Mouse (Mus musculus) cortical plate, adult 2 months (tissue): ENCODE results near the gene Tmem50a. TPM values are rescaled to one million over a fixed set of nuclear protein-coding genes. Genes with fewer than 3 reads are reported as not detected.
"Not testable (repeated sequence)": the region's sequence is repeated elsewhere in the genome, so short reads cannot be mapped to it uniquely, and the experiment has no call there.

Source experiments
- H3K27ac ChIP-seq: fragments of 200-500 bp; 2 replicates; pipeline ENCODE4 v1.5.1; 2012; ENCODE audit warnings: low read length, control low read depth, inconsistent platforms; ENCODE audit not compliant: insufficient read depth
- H3K4me1 ChIP-seq: fragments of 200-500 bp; 2 replicates; pipeline ENCODE4 v1.6.1; 2011; ENCODE audit warnings: low read length; ENCODE audit not compliant: control insufficient read depth, insufficient read depth
- H3K4me3 ChIP-seq: fragments of 200-500 bp; 2 replicates; pipeline ENCODE4 v1.5.1; 2011; ENCODE audit warnings: mild to moderate bottlenecking, low read length, control low read depth; ENCODE audit not compliant: insufficient read depth
- CTCF ChIP-seq: fragments of 200-500 bp; IDR thresholded peaks from 2 replicates; pipeline ENCODE4 v1.5.1; 2011; ENCODE audit warnings: mild to moderate bottlenecking, control low read depth, low read length; ENCODE audit not compliant: insufficient read depth; ENCODE audit errors: extremely low read depth
- POLR2A ChIP-seq: fragments of 200-500 bp; IDR thresholded peaks from 2 replicates; pipeline ENCODE4 v1.6.1; 2011; ENCODE audit warnings: mild to moderate bottlenecking, low read length, control low read depth; ENCODE audit not compliant: insufficient read depth; ENCODE audit errors: extremely low read depth
- polyA plus RNA-seq: library from polyadenylated mRNA; depleted of rRNA; stranded (reverse); fragments of >200 nt; gene quantifications from 2 replicates; pipeline ENCODE4 v1.2.3, GENCODE M21; 2012

Tmem50a gene
- polyA plus RNA-seq, 1 experiment, result 171 TPM

DNA sequence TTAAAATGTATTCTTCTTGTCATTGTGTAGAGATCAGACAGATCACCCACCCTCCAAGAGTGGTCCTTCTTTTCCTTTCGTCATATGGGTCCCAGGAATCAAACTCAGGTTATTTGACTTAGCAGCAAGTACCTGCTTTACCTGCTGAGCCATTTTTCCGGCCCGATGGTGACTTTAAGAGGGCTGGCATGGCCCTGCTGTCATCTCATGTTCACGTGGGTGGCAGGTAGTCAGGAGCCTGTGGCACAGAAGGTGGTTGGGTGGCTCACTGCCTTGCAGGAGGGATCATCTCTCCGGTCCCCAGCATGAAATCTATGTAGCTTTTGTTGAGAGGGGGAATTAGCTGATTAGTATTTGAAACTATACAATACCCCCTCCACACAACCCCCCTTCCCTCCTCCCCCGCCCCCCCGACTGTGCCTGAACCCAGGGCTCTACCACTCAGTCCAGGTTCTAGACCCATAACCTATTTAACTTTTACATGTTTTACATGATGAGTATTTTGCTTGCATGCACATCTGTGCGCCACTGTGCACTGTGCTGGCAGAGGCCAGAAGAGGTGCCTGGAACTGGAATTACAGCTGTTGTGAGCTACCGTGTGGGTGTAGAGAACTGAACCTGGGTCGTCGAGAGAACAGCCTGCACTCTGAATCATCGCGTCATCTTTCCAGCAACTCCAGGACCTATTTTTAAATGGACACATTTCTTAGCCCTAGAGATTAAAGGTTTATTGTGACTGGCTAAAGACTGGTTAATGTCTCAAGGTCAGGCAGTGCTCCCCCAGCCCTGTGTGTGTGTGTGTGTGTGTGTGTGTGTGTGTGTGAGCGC is 613 bp upstream of the Tmem50a start:
- Histone ChIP-seq H3K4me1 (no peaks in the 10 kb centered on the region; the same call in 1 of the 2 replicates), H3K27ac (no peak overlapping the region), H3K4me3 (peak overlapping the region; percentile 49)
- TF ChIP-seq POLR2A (no peak), CTCF (no peak)

DNA sequence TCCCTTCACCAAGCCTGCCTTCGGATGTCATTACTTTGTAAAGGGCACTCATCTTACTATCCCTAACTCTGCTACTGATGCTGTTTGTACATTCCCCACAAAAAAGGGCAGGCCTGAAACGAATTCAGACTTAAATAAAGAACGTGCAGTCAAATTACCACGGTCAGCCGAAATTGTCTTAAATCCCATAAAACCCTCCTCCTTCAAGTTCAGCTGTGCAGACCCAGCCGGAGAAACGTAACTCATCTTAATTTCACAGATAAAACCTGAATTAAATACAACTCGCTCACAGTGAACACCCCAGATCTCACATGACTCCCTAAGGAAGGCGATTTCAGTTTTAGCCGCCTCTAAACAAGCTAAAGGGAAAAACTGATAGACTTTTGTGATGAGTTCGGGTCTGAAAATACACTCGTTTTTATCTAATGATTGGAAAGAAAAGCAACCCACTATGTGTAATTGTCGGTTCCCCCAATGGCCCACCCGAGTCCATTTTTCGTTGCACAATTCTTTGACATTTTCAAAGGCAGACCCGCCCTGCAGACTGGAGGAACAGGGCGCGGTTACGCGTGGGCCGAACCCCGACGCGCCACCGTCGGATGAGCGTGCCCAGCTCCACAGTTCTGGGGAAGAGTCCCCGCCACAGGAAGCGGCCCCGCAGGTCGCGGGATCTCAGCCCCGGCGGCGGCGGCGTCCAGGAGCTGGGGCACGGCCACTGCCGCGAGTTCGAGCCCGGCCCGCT is 531 bp downstream of the Tmem50a start:
- no peak for TF ChIP-seq CTCF
- no peak for TF ChIP-seq POLR2A
- no peaks in the 10 kb centered on the region; the same call in 1 of the 2 replicates for H3K4me1 ChIP-seq
- H3K27ac ChIP-seq, result peak overlapping the region; percentile 91
- peak overlapping the region; percentile 49 for H3K4me3 ChIP-seq

DNA sequence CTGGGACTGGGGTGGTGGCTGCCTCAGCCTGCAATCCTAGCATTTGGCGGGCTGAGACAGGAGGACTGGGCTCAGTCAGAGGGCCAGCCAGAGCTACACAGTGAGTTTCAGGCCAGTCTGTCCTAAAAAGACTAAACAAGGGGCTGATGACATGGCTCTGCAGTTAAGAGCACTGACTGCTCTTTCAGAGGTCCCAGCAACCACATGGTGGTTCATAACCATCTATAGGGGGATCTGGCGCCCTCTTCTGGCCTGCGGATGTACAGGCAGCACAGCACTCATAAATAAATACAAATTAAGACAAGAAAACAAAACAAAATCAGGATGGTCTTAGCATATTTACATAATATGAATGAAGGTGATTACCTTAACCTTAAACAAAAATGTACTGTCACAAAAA is 1.4 kb downstream of the Tmem50a start:
- Histone ChIP-seq H3K4me1 (no peaks in the 10 kb centered on the region; the same call in 1 of the 2 replicates), H3K27ac (no peak overlapping the region), H3K4me3 (no peak overlapping the region; the same call in 1 of the 2 replicates)
- TF ChIP-seq CTCF (peak; percentile 61), POLR2A (no peak)

DNA sequence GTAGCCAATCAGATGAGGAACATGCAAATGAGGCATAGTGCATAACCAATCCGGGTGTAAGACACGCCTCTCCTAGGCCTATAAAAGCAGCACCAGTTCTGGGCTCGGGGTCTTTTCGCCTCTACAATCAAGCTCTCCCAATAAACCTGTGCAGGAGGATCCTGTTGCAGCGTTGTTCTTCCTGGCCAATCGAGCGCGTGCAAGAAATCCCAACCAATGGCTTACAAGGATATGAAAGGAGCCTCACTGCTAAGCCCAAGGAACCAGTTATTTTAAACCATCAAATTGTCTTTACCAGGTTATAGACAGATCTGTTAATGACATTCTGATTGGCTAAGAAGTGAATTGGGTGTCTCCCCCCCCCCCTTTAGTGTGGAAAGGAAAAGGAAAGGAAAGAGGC is 3.4 kb downstream of the Tmem50a start:
- not testable (repeated sequence) for H3K4me3 ChIP-seq, H3K27ac ChIP-seq, H3K4me1 ChIP-seq

DNA sequence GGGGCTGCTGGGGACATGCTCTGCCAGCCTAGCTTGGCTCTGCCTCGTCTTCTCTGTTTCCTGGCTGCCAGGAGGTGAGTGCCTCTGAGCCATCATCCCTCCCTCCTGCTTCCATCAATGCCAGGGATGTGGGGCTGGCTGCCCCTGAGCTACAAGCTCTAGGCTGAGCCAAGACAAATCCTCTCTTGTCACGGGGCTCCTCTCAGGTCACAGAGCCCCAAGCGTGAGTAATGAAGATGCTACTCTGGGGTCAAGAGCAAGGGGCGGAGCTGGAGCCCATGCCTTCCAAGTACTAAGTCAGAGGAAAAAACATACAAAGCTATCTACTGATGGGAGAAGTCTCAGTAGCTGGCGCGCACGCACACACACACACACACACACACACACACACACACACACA is 11.8 kb downstream of the Tmem50a start:
- H3K4me3 ChIP-seq, result no peak overlapping the region
- H3K4me1 ChIP-seq, result no peaks in the 10 kb centered on the region
- no peak for TF ChIP-seq POLR2A
- TF ChIP-seq CTCF, result no peak
- H3K27ac ChIP-seq, result no peak overlapping the region

DNA sequence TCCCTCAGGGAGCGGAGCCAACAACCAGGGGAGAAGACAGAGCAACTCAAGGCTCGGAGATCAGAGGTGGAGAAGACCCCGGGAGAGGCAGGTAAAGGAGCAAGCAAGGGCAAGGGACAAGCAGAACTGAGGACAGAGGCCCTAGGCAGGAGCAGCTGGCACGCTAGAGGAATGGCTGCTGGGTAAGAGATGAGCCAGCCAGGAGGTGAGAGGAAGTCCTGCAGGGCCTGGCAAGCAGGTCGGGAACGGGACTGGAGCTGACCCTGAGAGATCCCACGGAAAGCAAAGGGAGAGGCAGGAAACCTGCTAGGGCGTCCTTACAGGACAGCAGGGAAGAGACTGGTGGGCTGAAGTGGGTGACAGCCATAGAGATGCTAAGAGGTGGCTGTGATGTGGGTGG is 13.7 kb downstream of the Tmem50a start:
- no peak for TF ChIP-seq CTCF
- no peak for TF ChIP-seq POLR2A
- no peak overlapping the region for H3K27ac ChIP-seq
- H3K4me1 ChIP-seq, result no peaks in the 10 kb centered on the region
- H3K4me3 ChIP-seq, result no peak overlapping the region

DNA sequence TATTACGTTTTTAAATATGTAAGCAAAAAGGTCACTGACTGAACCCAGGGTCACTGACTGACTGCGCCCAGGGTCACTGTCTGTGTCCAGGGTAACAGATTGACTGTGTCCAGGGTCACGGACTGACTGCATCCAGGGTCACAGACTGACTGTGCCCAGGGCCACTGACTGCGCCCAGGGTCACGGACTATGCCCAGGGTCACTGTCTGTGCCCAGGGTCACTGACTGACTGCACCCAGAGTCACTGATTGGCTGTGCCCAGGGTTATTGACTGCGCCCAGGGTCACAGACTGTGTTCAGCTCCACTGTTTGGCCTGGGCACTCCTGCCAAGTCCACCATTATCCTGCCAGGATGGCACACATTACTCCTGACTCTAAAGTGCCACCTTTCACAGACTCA is 17.6 kb downstream of the Tmem50a start:
- Histone ChIP-seq H3K27ac (no peak overlapping the region), H3K4me1 (no peaks in the 10 kb centered on the region), H3K4me3 (no peak overlapping the region)
- TF ChIP-seq CTCF, result no peak
- no peak for TF ChIP-seq POLR2A

DNA sequence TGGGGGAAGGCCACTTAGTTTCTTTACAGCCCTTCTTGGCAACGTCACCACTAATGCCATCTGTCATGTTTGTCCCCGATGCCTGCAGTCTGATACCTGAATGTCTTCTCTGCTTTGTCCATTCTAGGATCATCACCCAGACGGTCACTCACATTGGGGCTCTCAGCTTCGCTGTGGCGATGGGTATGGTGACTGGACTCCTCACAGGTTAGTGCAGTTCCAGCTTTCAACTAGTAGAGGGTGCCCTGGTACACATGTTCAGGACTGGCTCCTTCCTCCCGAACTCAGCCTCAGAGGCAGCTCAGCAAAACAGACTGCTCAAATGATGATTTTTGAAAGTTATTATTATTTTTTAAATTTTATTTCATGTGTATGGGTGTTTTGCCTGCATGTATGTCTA is 22.7 kb downstream of the Tmem50a start:
- Histone ChIP-seq H3K27ac (no peak overlapping the region), H3K4me1 (no peaks in the 10 kb centered on the region), H3K4me3 (no peak overlapping the region)
- TF ChIP-seq CTCF (no peak), POLR2A (no peak)

DNA sequence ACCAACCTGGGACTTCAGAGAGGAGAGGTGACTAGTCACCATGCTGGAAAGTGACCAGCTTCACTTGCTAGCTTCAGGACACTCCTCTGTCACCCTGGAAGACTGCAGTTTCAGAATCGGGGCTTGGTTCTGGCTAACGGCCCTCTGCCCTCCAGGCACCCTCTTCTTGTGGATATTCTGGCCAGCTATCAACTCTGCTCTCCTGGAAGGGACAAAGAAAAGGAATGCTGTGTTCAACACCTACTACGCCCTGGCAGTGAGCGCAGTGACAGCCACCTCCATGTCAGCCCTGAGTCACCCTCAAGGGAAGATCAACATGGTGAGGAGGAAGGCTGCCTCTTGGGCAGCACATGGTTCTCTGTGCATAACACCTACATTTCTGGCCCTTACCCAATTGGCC is 30.5 kb downstream of the Tmem50a start:
- TF ChIP-seq CTCF (no peak), POLR2A (no peak)
- Histone ChIP-seq H3K4me3 (no peak overlapping the region), H3K27ac (no peak overlapping the region), H3K4me1 (no peaks in the 10 kb centered on the region)

DNA sequence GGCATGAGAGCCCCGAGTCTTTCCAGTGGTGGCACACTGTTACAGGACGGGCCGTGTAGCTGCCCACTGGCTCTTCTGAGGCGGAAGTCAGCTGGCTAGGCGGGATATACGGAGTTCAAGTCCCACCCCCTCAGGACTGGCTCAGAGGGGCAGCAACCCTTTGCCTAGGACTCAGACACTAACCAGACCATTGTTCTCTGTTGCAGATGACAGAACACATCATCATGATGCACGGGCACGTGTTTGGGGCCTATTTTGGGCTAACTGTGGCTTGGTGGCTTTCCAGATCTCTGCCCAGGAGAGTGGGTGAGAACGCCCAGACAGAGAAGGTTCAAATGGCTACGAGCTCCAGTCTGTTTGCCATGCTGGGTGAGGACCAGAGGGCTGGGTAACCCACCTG is 31.0 kb downstream of the Tmem50a start:
- TF ChIP-seq POLR2A (no peak), CTCF (no peak)
- H3K27ac ChIP-seq, result no peak overlapping the region
- no peak overlapping the region for H3K4me3 ChIP-seq
- H3K4me1 ChIP-seq, result no peaks in the 10 kb centered on the region
